Mouse (Mus musculus): ENCODE measurements around the gene Asap2. TPM values are rescaled to one million over a fixed set of nuclear protein-coding genes. Genes with fewer than 3 reads are reported as not detected.

Asap2 gene
- polyA plus RNA-seq, 1 experiment = 3.6 TPM

DNA sequence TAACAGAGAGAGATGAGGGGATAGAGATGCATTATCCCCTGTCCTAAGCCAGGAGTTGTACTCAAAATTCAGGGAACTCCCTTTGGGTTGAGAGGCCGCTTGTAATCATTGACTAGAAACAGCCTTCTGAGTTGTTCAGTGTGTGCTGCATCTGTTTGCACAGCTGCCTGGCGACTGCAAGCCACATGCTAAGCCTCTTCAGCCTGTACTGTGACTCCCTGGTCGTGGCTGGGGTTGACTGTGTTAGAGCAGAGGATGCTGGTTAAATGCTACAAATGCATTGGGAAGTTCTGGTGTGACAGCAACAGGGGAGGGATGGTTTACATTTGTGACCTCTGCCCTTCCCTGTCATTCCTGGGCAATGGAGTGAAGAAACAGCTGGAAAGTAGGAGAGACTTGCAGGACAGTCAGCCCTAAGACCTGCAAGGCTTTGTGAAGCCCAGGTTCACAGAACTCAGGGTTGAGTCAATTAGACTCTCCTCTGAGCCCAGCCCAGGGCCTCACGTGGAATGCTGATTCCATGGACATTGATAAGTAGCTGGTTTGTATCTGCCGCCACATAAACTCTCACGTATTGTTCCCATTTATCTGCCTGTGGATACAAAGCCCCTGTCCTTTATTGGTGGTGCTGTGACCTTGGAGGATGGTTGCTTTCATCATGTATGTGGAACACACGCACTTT is 257.6 kb downstream of the Asap2 start:
- H3K4me1 ChIP-seq (replicated peaks; ENCODE audit: control insufficient read depth, insufficient read depth, low read length) = no peaks in the 10 kb centered on the region
- TF ChIP-seq CTCF (IDR thresholded peaks at IDR 0.05; ENCODE audit: borderline replicate concordance, control insufficient read depth, extremely low read depth, insufficient read depth, low read length, poor library complexity) = no peak
- H3K36me3 ChIP-seq (ENCODE audit: control insufficient read depth, insufficient read depth, low read length) = no peaks in the 10 kb centered on the region
- WGBS = 96% methylated on average over 7 of the region's 7 CpGs
- no peak overlapping the region for H3K4me3 ChIP-seq (ENCODE audit: control insufficient read depth, insufficient read depth, low read length)
- H3K27me3 ChIP-seq (ENCODE audit: control insufficient read depth, insufficient read depth, low read length) = no peaks in the 10 kb centered on the region
- H3K27ac ChIP-seq (ENCODE audit: control insufficient read depth, insufficient read depth, low read length) = no peak overlapping the region
- DNase-seq = no peak

DNA sequence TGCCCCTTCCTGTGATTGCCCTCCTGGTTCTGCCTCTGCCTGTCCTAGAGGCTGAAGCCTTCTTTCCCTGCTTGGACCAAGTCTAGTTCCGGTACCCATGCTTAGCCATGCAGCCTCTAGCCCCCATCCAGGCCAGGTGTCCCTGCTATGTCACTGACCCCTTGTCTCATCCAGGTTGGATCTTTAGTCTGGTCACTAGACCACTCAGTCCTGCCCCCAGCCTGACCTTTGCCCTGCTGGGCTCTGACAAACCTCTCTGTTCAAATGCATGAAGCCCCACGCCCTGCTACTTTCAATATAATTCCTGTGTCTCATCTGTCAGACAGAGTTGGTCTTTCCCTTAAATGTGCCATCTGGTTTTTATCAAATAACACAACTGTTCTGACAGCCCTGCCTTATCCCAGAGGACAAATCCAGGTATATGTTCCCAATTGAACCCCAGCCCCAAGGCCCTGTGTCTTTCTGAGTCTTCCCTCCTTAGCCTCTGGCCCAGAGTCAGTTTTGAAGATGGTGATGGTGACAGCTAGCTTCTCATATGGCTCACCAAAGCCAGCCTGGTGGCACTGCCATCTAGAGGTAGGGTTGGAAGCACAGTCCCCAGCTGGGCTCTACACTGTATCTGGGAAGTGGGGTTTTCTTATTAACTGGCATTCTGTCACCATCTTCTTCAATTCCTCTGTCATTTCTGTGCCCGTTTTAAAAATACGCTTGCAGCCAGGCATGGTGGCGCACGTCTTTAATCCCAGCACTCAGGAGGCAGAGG is 270.4 kb downstream of the Asap2 start:
- Histone ChIP-seq H3K27ac (ENCODE audit: control insufficient read depth, insufficient read depth, low read length) (no peak overlapping the region), H3K27me3 (ENCODE audit: control insufficient read depth, insufficient read depth, low read length) (no peaks in the 10 kb centered on the region), H3K36me3 (ENCODE audit: control insufficient read depth, insufficient read depth, low read length) (no peaks in the 10 kb centered on the region), H3K4me3 (ENCODE audit: control insufficient read depth, insufficient read depth, low read length) (no peak overlapping the region), H3K4me1 (replicated peaks; ENCODE audit: control insufficient read depth, insufficient read depth, low read length) (no peaks in the 10 kb centered on the region)
- peak; percentile 40 for DNase-seq
- TF ChIP-seq CTCF (IDR thresholded peaks at IDR 0.05; ENCODE audit: borderline replicate concordance, control insufficient read depth, extremely low read depth, insufficient read depth, low read length, poor library complexity) (no peak), POLR2A (IDR thresholded peaks at IDR 0.05; ENCODE audit: control insufficient read depth, extremely low read depth, insufficient read depth, low read length, poor library complexity) (no peak)
- 94% methylated on average over 6 of the region's 6 CpGs for WGBS

DNA sequence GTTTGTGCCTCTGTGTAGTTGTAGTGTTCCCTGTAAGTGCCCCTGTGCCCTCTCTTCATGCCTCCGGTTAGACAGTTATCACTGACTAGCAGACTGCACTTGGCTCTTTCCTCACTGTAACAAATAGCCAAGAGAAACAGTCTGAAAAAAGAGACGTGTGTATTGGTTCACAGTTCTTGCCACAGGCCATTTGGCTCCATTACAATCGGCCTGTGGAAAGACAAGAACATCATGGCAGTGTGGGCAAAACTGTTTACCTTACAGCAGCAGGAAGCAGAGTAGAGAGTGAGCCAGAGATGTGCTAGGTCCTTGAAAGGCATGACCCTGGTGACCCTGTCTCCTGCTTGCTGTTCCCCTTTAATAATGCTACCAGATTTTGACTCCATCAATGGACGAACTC is 271.3 kb downstream of the Asap2 start:
- Histone ChIP-seq H3K36me3 (ENCODE audit: control insufficient read depth, insufficient read depth, low read length) (no peaks in the 10 kb centered on the region), H3K27ac (ENCODE audit: control insufficient read depth, insufficient read depth, low read length) (no peak overlapping the region), H3K4me1 (replicated peaks; ENCODE audit: control insufficient read depth, insufficient read depth, low read length) (no peaks in the 10 kb centered on the region), H3K27me3 (ENCODE audit: control insufficient read depth, insufficient read depth, low read length) (no peaks in the 10 kb centered on the region), H3K4me3 (ENCODE audit: control insufficient read depth, insufficient read depth, low read length) (no peak overlapping the region)
- WGBS = 93% methylated on average over 4 of the region's 4 CpGs
- no peak for TF ChIP-seq CTCF (IDR thresholded peaks at IDR 0.05; ENCODE audit: borderline replicate concordance, control insufficient read depth, extremely low read depth, insufficient read depth, low read length, poor library complexity)
- TF ChIP-seq POLR2A (IDR thresholded peaks at IDR 0.05; ENCODE audit: control insufficient read depth, extremely low read depth, insufficient read depth, low read length, poor library complexity) = no peak
- no peak for DNase-seq

DNA sequence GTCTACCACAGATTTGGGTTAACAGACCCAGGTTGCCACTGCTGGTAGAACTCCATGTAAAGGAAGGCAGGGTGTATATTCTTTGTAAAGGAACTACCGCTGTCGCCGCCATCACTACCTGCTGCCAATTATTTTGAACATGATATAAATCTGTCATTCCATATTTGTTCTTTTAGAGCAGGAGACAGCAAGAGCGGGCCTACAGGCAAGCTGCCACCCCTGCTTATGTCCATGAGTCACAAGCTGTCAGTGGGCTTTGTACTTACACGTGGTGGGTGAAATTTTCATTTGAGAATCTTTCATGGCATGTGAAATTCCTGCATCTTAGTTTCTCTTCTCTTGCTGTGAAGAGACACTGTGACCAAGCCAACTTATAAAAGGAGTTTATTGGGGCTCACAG is 273.0 kb downstream of the Asap2 start:
- DNase-seq = no peak
- no peaks in the 10 kb centered on the region for H3K4me1 ChIP-seq (replicated peaks; ENCODE audit: control insufficient read depth, insufficient read depth, low read length)
- 97% methylated on average over 5 of the region's 5 CpGs for WGBS
- peaks cover 3% of the 10 kb centered on the region; the same call in 1 of the 2 replicates for H3K36me3 ChIP-seq (ENCODE audit: control insufficient read depth, insufficient read depth, low read length)
- H3K27me3 ChIP-seq (ENCODE audit: control insufficient read depth, insufficient read depth, low read length) = no peaks in the 10 kb centered on the region
- no peak for TF ChIP-seq POLR2A (IDR thresholded peaks at IDR 0.05; ENCODE audit: control insufficient read depth, extremely low read depth, insufficient read depth, low read length, poor library complexity)
- no peak for TF ChIP-seq CTCF (IDR thresholded peaks at IDR 0.05; ENCODE audit: borderline replicate concordance, control insufficient read depth, extremely low read depth, insufficient read depth, low read length, poor library complexity)
- no peak overlapping the region for H3K4me3 ChIP-seq (ENCODE audit: control insufficient read depth, insufficient read depth, low read length)
- H3K27ac ChIP-seq (ENCODE audit: control insufficient read depth, insufficient read depth, low read length) = no peak overlapping the region

DNA sequence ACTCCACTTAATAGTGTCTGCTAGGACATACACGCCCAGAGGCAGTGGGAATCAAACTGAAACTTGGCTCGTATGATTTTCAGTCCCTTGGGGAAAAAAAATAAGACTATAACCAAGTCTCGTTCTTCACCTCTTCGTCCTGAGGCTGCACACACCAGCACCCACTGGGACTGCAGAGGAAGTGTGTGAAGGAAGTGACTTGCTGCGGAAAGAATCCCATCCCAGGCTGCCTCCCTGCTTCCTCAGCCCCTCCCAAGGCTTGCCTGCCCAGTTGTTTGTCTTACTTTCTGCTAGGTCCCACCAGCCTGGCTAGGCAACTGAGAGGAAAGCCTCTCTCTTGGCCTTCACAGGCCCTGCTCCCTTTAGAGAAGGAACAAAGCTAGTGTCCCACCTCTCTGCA is 274.0 kb downstream of the Asap2 start:
- Histone ChIP-seq H3K36me3 (ENCODE audit: control insufficient read depth, insufficient read depth, low read length) (peaks cover 4% of the 10 kb centered on the region; the same call in 1 of the 2 replicates), H3K4me1 (replicated peaks; ENCODE audit: control insufficient read depth, insufficient read depth, low read length) (no peaks in the 10 kb centered on the region), H3K27me3 (ENCODE audit: control insufficient read depth, insufficient read depth, low read length) (no peaks in the 10 kb centered on the region), H3K4me3 (ENCODE audit: control insufficient read depth, insufficient read depth, low read length) (no peak overlapping the region), H3K27ac (ENCODE audit: control insufficient read depth, insufficient read depth, low read length) (no peak overlapping the region)
- TF ChIP-seq CTCF (IDR thresholded peaks at IDR 0.05; ENCODE audit: borderline replicate concordance, control insufficient read depth, extremely low read depth, insufficient read depth, low read length, poor library complexity) (no peak), POLR2A (IDR thresholded peaks at IDR 0.05; ENCODE audit: control insufficient read depth, extremely low read depth, insufficient read depth, low read length, poor library complexity) (no peak)
- DNase-seq = no peak
- WGBS = 77% methylated on average over 5 of the region's 5 CpGs

DNA sequence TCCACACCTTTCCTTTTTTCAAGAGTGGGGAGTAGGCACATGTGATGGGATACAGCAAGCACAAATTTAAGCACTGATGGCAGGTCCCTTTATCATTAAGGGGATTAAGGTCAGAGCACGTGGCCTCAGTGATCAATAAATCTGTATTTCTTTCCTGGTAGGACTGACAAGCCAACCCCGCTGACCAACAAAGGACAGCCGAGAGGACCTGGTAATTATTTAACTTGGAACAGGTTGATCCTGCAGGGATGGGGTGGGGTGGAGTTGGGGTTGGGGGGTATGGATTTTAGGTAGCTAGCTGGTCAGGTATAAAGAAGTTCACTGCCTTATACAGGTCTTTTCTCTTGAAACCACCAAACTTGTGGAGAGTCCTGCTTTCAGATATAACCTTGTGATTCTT is 274.7 kb downstream of the Asap2 start:
- no peak overlapping the region for H3K4me3 ChIP-seq (ENCODE audit: control insufficient read depth, insufficient read depth, low read length)
- DNase-seq = no peak
- TF ChIP-seq CTCF (IDR thresholded peaks at IDR 0.05; ENCODE audit: borderline replicate concordance, control insufficient read depth, extremely low read depth, insufficient read depth, low read length, poor library complexity) (no peak), POLR2A (IDR thresholded peaks at IDR 0.05; ENCODE audit: control insufficient read depth, extremely low read depth, insufficient read depth, low read length, poor library complexity) (no peak)
- no peak overlapping the region for H3K27ac ChIP-seq (ENCODE audit: control insufficient read depth, insufficient read depth, low read length)
- peaks cover 4% of the 10 kb centered on the region for H3K36me3 ChIP-seq (ENCODE audit: control insufficient read depth, insufficient read depth, low read length)
- WGBS = 97% methylated on average over 3 of the region's 3 CpGs
- no peaks in the 10 kb centered on the region for H3K27me3 ChIP-seq (ENCODE audit: control insufficient read depth, insufficient read depth, low read length)
- H3K4me1 ChIP-seq (replicated peaks; ENCODE audit: control insufficient read depth, insufficient read depth, low read length) = no peaks in the 10 kb centered on the region

Data from thymus, adult 2 months (tissue).